Mouse (Mus musculus): ENCODE data around the gene Mnat1. TPM values are rescaled to one million over a fixed set of nuclear protein-coding genes. Genes with fewer than 3 reads are reported as not detected.
A peak's percentile ranks its signal among the peaks of the same experiment; 100 is the strongest.

Mnat1 gene
- polyA plus RNA-seq, 1 experiment from 2014 or later: 19.0 TPM

DNA sequence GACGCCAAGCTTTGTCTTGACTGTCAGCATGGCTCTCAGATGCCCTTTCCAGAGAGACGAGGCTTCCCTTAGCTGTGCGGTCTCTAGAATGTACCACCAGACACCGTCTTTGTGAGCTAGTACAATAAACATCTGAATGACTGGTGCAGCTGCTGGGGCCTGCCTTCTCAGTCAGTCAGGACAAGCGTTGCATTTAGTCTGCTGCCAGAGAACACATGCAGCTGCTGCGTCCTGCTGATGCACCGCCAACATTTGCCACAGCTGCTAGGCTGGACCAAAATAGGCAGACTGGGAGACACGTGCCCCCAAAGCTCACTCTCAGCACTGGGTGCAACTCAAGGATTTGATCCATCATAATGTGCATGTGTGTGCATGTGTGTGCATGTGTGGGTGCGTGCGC lies 118.4 kb downstream of the Mnat1 start:
- WGBS: 72% methylated on average over 10 of the region's 10 CpGs
- ATAC-seq (ENCODE audit: extremely low read depth, insufficient number of reproducible peaks, low FRiP score, low TSS enrichment): no peak
- H3K27ac ChIP-seq (replicated peaks): no peak overlapping the region

DNA sequence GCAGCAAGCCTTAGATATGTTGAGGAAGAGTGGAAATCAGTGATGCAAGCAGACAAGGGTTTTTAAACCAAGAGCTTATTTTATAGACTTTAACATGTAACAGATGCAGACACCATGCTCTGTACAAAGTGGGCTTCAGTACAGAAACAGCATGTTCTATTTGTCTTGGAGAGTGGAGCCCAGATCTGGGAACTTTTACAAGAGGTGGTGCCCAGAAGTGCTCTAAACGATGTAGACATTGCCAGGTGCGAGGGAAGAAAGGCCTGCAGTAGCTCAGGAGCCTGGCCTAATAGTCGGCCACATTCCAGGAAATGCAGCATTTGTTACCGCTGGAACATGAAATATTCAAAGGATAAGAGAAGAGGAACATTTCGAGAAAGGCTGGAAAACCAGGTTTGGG lies 122.2 kb downstream of the Mnat1 start:
- H3K9me3 ChIP-seq: no peaks in the 10 kb centered on the region
- no peak overlapping the region for H3K9ac ChIP-seq
- H3K4me3 ChIP-seq: no peak overlapping the region
- H3K4me1 ChIP-seq: peaks cover 8% of the 10 kb centered on the region; the same call in 1 of the 2 replicates
- no peak overlapping the region for H3K27ac ChIP-seq (replicated peaks)
- no peaks in the 10 kb centered on the region for H3K36me3 ChIP-seq
- no peaks in the 10 kb centered on the region for H3K27me3 ChIP-seq (replicated peaks)
- WGBS: 64% methylated on average over 5 of the region's 5 CpGs
- no peak overlapping the region for H3K4me2 ChIP-seq
- ATAC-seq (ENCODE audit: extremely low read depth, insufficient number of reproducible peaks, low FRiP score, low TSS enrichment): no peak

More for the DNA sequence above, 118.4 kb downstream of the Mnat1 start:
- H3K27me3 ChIP-seq (replicated peaks): no peaks in the 10 kb centered on the region
- H3K4me3 ChIP-seq: no peak overlapping the region
- no peaks in the 10 kb centered on the region for H3K36me3 ChIP-seq
- H3K9ac ChIP-seq: no peak overlapping the region
- no peak overlapping the region for H3K4me2 ChIP-seq
- no peaks in the 10 kb centered on the region for H3K4me1 ChIP-seq
- H3K9me3 ChIP-seq: no peaks in the 10 kb centered on the region

DNA sequence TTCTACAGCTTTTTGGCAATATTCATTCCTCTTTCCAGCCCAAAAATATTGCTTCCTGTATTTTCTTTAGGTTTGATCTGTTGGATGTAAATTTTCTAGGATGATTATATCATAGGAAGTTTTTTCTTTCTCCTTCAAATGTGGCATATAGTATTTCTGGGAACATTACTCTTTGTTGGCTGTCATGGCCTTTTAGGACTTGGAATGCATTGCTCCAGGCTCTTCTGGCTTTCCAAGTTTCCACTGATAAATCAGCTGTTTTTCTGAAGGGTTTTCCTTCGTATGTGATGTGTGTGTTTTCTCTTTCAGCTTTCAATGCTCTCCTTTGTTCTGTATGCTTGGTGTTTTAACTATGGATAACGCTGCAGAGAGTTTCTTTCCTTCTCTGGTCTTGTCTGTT lies 131.5 kb downstream of the Mnat1 start:
- Histone ChIP-seq H3K27ac (replicated peaks) (0 out of 2 replicates have a peak overlapping the region, but pooled peaks have one; percentile 42), H3K27me3 (replicated peaks) (no peaks in the 10 kb centered on the region), H3K9ac (no peak overlapping the region), H3K4me2 (no peak overlapping the region), H3K4me1 (peaks cover 6% of the 10 kb centered on the region; the same call in 1 of the 2 replicates), H3K4me3 (no peak overlapping the region), H3K36me3 (peaks cover 4% of the 10 kb centered on the region; the same call in 1 of the 2 replicates), H3K9me3 (no peaks in the 10 kb centered on the region)
- ATAC-seq (ENCODE audit: extremely low read depth, insufficient number of reproducible peaks, low FRiP score, low TSS enrichment): no peak
- WGBS: 47% methylated on average over 2 of the region's 2 CpGs

DNA sequence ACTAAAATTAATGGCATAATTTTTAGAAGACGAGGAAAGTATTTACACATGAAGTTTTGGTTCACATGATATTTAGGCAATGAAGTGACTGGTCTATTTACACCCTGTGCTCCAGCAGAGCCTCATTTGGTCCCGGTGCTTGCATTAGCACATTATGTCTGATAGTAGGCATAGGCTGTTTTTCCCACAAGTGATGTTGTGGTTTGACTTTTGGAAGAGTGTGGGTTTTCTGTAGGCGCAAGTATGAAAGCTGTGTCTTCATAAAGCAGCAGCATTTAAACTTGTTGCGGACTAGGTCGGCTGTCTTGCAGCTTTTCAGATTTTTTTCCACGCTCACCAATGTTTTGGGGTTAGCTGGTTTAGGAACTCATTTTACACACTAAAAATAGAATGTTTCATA lies 135.8 kb downstream of the Mnat1 start:
- ATAC-seq (ENCODE audit: extremely low read depth, insufficient number of reproducible peaks, low FRiP score, low TSS enrichment): no peak
- WGBS: 90% methylated on average over 6 of the region's 6 CpGs
- no peak overlapping the region for H3K9ac ChIP-seq

DNA sequence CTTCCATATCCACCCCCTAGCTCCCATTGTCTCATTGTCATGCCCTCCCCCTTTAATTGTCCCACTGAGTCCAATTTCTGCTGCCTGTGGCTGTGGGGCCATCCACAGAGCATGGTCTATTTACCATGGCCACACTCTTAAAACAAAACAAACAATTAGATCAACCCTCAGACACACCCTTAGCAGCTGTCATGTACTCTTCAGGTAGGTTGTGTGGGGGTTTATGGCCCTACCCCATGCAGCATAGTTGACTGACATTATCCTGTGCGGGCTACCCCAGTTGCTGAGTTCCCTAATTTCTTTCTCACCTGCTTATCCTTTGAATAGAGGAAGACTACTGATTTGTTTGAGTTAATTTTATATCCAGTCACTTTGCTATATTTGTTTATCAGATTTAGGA lies 136.8 kb downstream of the Mnat1 start:
- Histone ChIP-seq H3K4me2 (no peak overlapping the region), H3K4me1 (no peaks in the 10 kb centered on the region), H3K27ac (replicated peaks) (no peak overlapping the region), H3K36me3 (peaks cover 4% of the 10 kb centered on the region; the same call in 1 of the 2 replicates), H3K27me3 (replicated peaks) (no peaks in the 10 kb centered on the region), H3K4me3 (no peak overlapping the region), H3K9ac (no peak overlapping the region), H3K9me3 (peaks cover 17% of the 10 kb centered on the region)
- WGBS: 97% methylated on average over 1 of the region's 1 CpGs
- no peak for ATAC-seq (ENCODE audit: extremely low read depth, insufficient number of reproducible peaks, low FRiP score, low TSS enrichment)

More for the DNA sequence above, 135.8 kb downstream of the Mnat1 start:
- Histone ChIP-seq H3K4me1 (no peaks in the 10 kb centered on the region), H3K36me3 (peaks cover 4% of the 10 kb centered on the region; the same call in 1 of the 2 replicates), H3K27me3 (replicated peaks) (no peaks in the 10 kb centered on the region), H3K27ac (replicated peaks) (no peak overlapping the region), H3K9me3 (peaks cover 17% of the 10 kb centered on the region), H3K4me3 (no peak overlapping the region), H3K4me2 (no peak overlapping the region)

DNA sequence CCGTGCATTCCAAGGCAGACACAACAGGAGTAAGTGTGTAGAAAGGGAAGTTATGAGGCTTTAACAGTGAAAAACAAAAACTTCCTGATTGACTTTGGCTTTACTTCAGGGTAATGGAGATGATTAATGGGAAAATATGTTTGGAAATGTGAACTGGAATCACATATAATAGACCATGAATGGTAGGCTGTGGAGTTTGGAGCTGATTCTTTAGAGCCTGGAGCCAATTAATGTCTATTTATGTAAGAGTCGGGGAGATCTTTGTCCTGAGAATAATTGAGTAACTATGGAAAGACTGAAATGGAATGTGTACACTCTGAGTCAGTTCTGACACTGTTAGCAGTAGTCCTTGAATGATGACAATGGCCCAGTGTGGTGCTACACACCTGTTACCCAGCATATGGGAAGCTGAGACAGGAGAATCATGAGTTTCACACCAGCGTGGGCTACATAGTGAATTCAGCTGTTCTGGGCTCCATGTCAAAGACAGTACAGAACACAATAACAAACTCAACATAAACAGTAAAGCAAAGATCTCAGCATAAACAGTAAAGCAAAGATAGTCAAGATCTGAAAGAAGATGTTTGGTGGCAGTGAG lies 142.0 kb downstream of the Mnat1 start:
- ATAC-seq (ENCODE audit: extremely low read depth, insufficient number of reproducible peaks, low FRiP score, low TSS enrichment): no peak
- Histone ChIP-seq H3K9me3 (peaks cover 17% of the 10 kb centered on the region), H3K27me3 (replicated peaks) (no peaks in the 10 kb centered on the region), H3K4me3 (no peak overlapping the region), H3K27ac (replicated peaks) (no peak overlapping the region), H3K36me3 (no peaks in the 10 kb centered on the region), H3K4me1 (no peaks in the 10 kb centered on the region), H3K9ac (no peak overlapping the region), H3K4me2 (no peak overlapping the region)
- 83% methylated on average over 3 of the region's 3 CpGs for WGBS

DNA sequence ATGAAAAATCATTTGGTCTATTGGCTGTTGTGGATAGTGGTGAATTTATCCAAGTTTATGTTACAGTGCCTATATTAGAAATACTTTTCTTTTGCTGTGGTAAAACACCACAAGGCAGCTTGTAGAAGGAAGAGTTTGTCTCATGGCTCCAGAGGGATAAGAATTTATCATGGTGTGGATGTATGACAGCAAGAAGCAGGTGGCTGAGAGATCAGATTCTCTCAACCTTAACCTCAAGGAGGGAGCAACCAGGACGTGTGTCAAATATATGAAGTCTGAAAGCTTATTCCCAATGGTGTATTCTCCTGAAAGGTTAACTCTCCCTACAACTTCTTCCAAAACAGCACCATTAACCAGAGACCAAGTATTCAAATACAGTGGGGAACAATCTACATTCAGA lies 143.1 kb downstream of the Mnat1 start:
- ATAC-seq (ENCODE audit: extremely low read depth, insufficient number of reproducible peaks, low FRiP score, low TSS enrichment): no peak
- no peak overlapping the region for H3K4me3 ChIP-seq
- H3K4me1 ChIP-seq: no peaks in the 10 kb centered on the region
- no peaks in the 10 kb centered on the region for H3K36me3 ChIP-seq
- 59% methylated on average over 1 of the region's 1 CpGs for WGBS
- no peak overlapping the region for H3K4me2 ChIP-seq
- H3K9ac ChIP-seq: no peak overlapping the region
- H3K27me3 ChIP-seq (replicated peaks): no peaks in the 10 kb centered on the region
- peaks cover 10% of the 10 kb centered on the region for H3K9me3 ChIP-seq
- H3K27ac ChIP-seq (replicated peaks): no peak overlapping the region

DNA sequence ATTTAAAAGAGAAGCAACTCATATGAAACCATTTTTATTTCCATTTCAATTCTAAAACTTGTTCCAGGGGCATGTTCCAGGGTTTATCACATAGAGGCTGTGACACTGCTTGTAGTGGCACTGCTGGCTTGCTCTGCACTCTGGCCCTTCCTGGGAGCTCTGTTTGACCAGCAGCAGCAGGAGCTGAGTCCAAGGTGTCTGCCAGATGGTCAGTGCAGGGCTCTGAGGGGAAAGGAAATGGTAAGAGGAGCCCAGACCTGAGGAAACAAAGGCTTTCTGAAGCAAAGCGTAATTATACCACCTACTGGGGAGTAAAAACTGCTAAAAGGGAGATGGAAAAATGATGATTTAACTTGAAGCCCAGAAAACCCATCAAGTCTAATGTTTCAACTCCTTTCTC lies 145.0 kb downstream of the Mnat1 start:
- Histone ChIP-seq H3K4me3 (no peak overlapping the region), H3K9ac (no peak overlapping the region), H3K4me1 (no peaks in the 10 kb centered on the region), H3K36me3 (peaks cover 12% of the 10 kb centered on the region), H3K4me2 (no peak overlapping the region), H3K27ac (replicated peaks) (no peak overlapping the region), H3K9me3 (no peaks in the 10 kb centered on the region), H3K27me3 (replicated peaks) (no peaks in the 10 kb centered on the region)
- 87% methylated on average over 1 of the region's 1 CpGs for WGBS
- no peak for ATAC-seq (ENCODE audit: extremely low read depth, insufficient number of reproducible peaks, low FRiP score, low TSS enrichment)

DNA sequence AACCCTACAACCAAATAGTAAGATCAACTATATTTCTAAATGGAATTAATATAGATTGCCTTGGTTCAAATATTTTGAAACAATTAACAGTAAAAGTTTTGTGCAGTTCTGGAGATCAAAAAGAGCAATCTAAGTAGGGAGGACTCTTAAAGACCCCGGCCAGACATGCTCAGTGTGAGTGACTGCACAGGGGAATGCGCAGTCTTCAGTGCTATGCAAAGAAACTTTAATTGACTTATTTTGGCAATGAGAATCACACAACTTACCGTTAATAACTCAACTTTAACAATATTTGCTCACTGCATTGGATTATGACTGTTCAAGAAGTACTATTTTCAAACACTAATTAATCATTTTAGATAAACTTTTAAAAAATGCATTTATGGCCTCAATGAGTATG lies 146.0 kb downstream of the Mnat1 start:
- WGBS: 91% methylated on average over 3 of the region's 3 CpGs
- no peak for ATAC-seq (ENCODE audit: extremely low read depth, insufficient number of reproducible peaks, low FRiP score, low TSS enrichment)

DNA sequence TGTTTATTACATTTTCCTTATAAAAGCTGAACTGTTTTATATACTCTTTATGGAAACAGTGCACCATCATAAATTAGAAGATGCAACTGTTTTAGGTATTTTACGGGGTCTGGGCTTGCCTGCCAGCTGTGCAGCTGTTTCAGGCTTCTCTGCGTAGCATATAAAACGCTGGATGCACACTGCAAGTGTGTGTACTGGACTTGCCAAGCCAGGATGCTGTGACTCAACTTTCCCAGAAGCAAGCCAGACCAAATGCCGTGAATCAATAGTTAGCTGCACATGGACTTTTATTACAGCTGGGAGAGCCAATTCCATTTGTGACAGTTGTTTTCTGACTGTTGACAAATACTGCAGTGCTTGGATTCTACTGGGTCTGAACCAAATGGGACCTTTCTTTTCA lies 146.4 kb downstream of the Mnat1 start:
- Histone ChIP-seq H3K27ac (replicated peaks) (no peak overlapping the region), H3K9ac (no peak overlapping the region), H3K9me3 (no peaks in the 10 kb centered on the region), H3K36me3 (peaks cover 26% of the 10 kb centered on the region), H3K4me2 (no peak overlapping the region), H3K4me3 (no peak overlapping the region), H3K27me3 (replicated peaks) (no peaks in the 10 kb centered on the region), H3K4me1 (no peaks in the 10 kb centered on the region)
- no peak for ATAC-seq (ENCODE audit: extremely low read depth, insufficient number of reproducible peaks, low FRiP score, low TSS enrichment)
- 86% methylated on average over 4 of the region's 4 CpGs for WGBS

More for the DNA sequence above, 146.0 kb downstream of the Mnat1 start:
- peaks cover 22% of the 10 kb centered on the region for H3K36me3 ChIP-seq
- H3K4me3 ChIP-seq: no peak overlapping the region
- H3K9me3 ChIP-seq: no peaks in the 10 kb centered on the region
- H3K27ac ChIP-seq (replicated peaks): no peak overlapping the region
- no peak overlapping the region for H3K9ac ChIP-seq
- no peaks in the 10 kb centered on the region for H3K4me1 ChIP-seq
- no peak overlapping the region for H3K4me2 ChIP-seq
- no peaks in the 10 kb centered on the region for H3K27me3 ChIP-seq (replicated peaks)

DNA sequence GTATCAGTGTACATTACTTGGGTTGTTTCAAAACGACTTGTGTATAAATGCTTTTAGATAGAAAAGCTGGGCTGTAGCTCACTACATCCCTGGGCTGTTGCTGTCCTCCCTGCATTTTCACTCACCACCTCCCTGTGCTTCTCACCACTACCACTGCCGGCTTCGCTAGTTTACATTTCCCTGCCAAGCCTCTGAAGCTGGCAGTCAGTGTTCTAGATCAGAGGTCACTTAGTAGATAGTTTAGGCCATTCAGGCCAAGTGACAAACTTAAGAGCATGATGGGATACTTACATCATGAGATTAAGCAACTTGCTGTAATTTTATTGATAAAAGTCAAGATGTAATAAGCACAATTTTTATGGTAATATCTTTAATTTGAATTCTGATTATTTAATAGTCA lies 151.4 kb downstream of the Mnat1 start:
- H3K9me3 ChIP-seq: peaks cover 11% of the 10 kb centered on the region
- H3K4me2 ChIP-seq: no peak overlapping the region
- H3K36me3 ChIP-seq: peaks cover 69% of the 10 kb centered on the region
- 84% methylated on average over 3 of the region's 3 CpGs for WGBS
- H3K27ac ChIP-seq (replicated peaks): no peak overlapping the region
- no peaks in the 10 kb centered on the region for H3K4me1 ChIP-seq
- H3K27me3 ChIP-seq (replicated peaks): no peaks in the 10 kb centered on the region
- H3K9ac ChIP-seq: no peak overlapping the region
- no peak for ATAC-seq (ENCODE audit: extremely low read depth, insufficient number of reproducible peaks, low FRiP score, low TSS enrichment)
- H3K4me3 ChIP-seq: no peak overlapping the region
